Mouse (Mus musculus): ENCODE measurements at regions not wholly inside any gene's neighbourhood (a gene's known extent, or its start where the extent isn't known, plus 50 kb on each side); places are given as distances from the start of the nearest gene placed in this dataset.

- WGBS = 66% methylated on average over 6 of the region's 6 CpGs
- Histone ChIP-seq H3K9me3 (ENCODE audit: control insufficient read depth, low read length) (no peaks in the 10 kb centered on the region), H3K27ac (ENCODE audit: low read depth) (no peak overlapping the region), H3K9ac (ENCODE audit: low read length) (no peak overlapping the region), H3K4me3 (ENCODE audit: low read depth, low read length) (no peak overlapping the region), H3K36me3 (ENCODE audit: control insufficient read depth, insufficient read depth, low read length) (no peaks in the 10 kb centered on the region), H3K27me3 (replicated peaks; ENCODE audit: control insufficient read depth, insufficient read depth, low read length) (no peaks in the 10 kb centered on the region), H3K4me1 (replicated peaks; ENCODE audit: control insufficient read depth, insufficient read depth, low read length) (no peaks in the 10 kb centered on the region), H3K4me2 (ENCODE audit: low read length) (no peak overlapping the region)
- ATAC-seq (replicated peaks; ENCODE audit: low FRiP score, low TSS enrichment, low read depth) (no peak), DNase-seq (ENCODE audit: low spot score) (no peak)
Measured at GRCm38 (mm10) chr12:47020810-47021348, 202.2 kb upstream of the Nova1 start.

- WGBS = 95% methylated on average over 1 of the region's 1 CpGs
- Histone ChIP-seq H3K4me1 (replicated peaks; ENCODE audit: control insufficient read depth, insufficient read depth, low read length) (no peaks in the 10 kb centered on the region), H3K36me3 (ENCODE audit: control insufficient read depth, insufficient read depth, low read length) (no peaks in the 10 kb centered on the region), H3K4me2 (ENCODE audit: low read length) (no peak overlapping the region), H3K9ac (ENCODE audit: low read length) (no peak overlapping the region), H3K27ac (ENCODE audit: low read depth) (no peak overlapping the region), H3K4me3 (ENCODE audit: low read depth, low read length) (no peak overlapping the region), H3K9me3 (ENCODE audit: control insufficient read depth, low read length) (no peaks in the 10 kb centered on the region), H3K27me3 (replicated peaks; ENCODE audit: control insufficient read depth, insufficient read depth, low read length) (no peaks in the 10 kb centered on the region)
- DNase-seq (ENCODE audit: low spot score) (no peak), ATAC-seq (replicated peaks; ENCODE audit: low FRiP score, low TSS enrichment, low read depth) (no peak)
Measured at GRCm38 (mm10) chr12:46992343-46992742, 173.6 kb upstream of the Nova1 start.

- no peak overlapping the region for H3K9ac ChIP-seq (ENCODE audit: low read length)
- H3K9me3 ChIP-seq (ENCODE audit: control insufficient read depth, low read length) = no peaks in the 10 kb centered on the region
- H3K4me2 ChIP-seq (ENCODE audit: low read length) = no peak overlapping the region
- DNase-seq (ENCODE audit: low spot score) (no peak), ATAC-seq (replicated peaks; ENCODE audit: low FRiP score, low TSS enrichment, low read depth) (no peak)
- H3K36me3 ChIP-seq (ENCODE audit: control insufficient read depth, insufficient read depth, low read length) = no peaks in the 10 kb centered on the region
- no peak overlapping the region for H3K4me3 ChIP-seq (ENCODE audit: low read depth, low read length)
- H3K27ac ChIP-seq (ENCODE audit: low read depth) = no peak overlapping the region
- 86% methylated on average over 2 of the region's 2 CpGs for WGBS
- no peaks in the 10 kb centered on the region for H3K27me3 ChIP-seq (replicated peaks; ENCODE audit: control insufficient read depth, insufficient read depth, low read length)
- H3K4me1 ChIP-seq (replicated peaks; ENCODE audit: control insufficient read depth, insufficient read depth, low read length) = no peaks in the 10 kb centered on the region
Measured at GRCm38 (mm10) chr12:46988972-46989371, 170.2 kb upstream of the Nova1 start.

GRCm38 (mm10) chr12:46950223-46950779 lies 131.6 kb upstream of the Nova1 start:
- H3K27ac ChIP-seq (ENCODE audit: low read depth) = no peak overlapping the region
- DNase-seq (ENCODE audit: low spot score) (no peak), ATAC-seq (replicated peaks; ENCODE audit: low FRiP score, low TSS enrichment, low read depth) (no peak)
- 86% methylated on average over 3 of the region's 3 CpGs for WGBS
- H3K4me3 ChIP-seq (ENCODE audit: low read depth, low read length) = no peak overlapping the region
- H3K36me3 ChIP-seq (ENCODE audit: control insufficient read depth, insufficient read depth, low read length) = no peaks in the 10 kb centered on the region
- H3K4me2 ChIP-seq (ENCODE audit: low read length) = no peak overlapping the region
- no peak overlapping the region for H3K9ac ChIP-seq (ENCODE audit: low read length)
- no peaks in the 10 kb centered on the region for H3K9me3 ChIP-seq (ENCODE audit: control insufficient read depth, low read length)
- H3K4me1 ChIP-seq (replicated peaks; ENCODE audit: control insufficient read depth, insufficient read depth, low read length) = no peaks in the 10 kb centered on the region
- H3K27me3 ChIP-seq (replicated peaks; ENCODE audit: control insufficient read depth, insufficient read depth, low read length) = no peaks in the 10 kb centered on the region

- Histone ChIP-seq H3K4me1 (replicated peaks; ENCODE audit: control insufficient read depth, insufficient read depth, low read length) (no peaks in the 10 kb centered on the region), H3K4me2 (ENCODE audit: low read length) (no peak overlapping the region), H3K9me3 (ENCODE audit: control insufficient read depth, low read length) (no peaks in the 10 kb centered on the region), H3K27ac (ENCODE audit: low read depth) (no peak overlapping the region), H3K27me3 (replicated peaks; ENCODE audit: control insufficient read depth, insufficient read depth, low read length) (no peaks in the 10 kb centered on the region), H3K9ac (ENCODE audit: low read length) (no peak overlapping the region), H3K36me3 (ENCODE audit: control insufficient read depth, insufficient read depth, low read length) (no peaks in the 10 kb centered on the region), H3K4me3 (ENCODE audit: low read depth, low read length) (no peak overlapping the region)
- ATAC-seq (replicated peaks; ENCODE audit: low FRiP score, low TSS enrichment, low read depth) (no peak), DNase-seq (ENCODE audit: low spot score) (no peak)
Measured at GRCm38 (mm10) chr12:46945707-46946106, 127.0 kb upstream of the Nova1 start.

GRCm38 (mm10) chr12:46931086-46931485 lies 112.4 kb upstream of the Nova1 start:
- Histone ChIP-seq H3K4me2 (ENCODE audit: low read length) (no peak overlapping the region), H3K27ac (ENCODE audit: low read depth) (no peak overlapping the region), H3K36me3 (ENCODE audit: control insufficient read depth, insufficient read depth, low read length) (no peaks in the 10 kb centered on the region), H3K9ac (ENCODE audit: low read length) (no peak overlapping the region), H3K4me1 (replicated peaks; ENCODE audit: control insufficient read depth, insufficient read depth, low read length) (no peaks in the 10 kb centered on the region), H3K4me3 (ENCODE audit: low read depth, low read length) (no peak overlapping the region), H3K27me3 (replicated peaks; ENCODE audit: control insufficient read depth, insufficient read depth, low read length) (no peaks in the 10 kb centered on the region), H3K9me3 (ENCODE audit: control insufficient read depth, low read length) (no peaks in the 10 kb centered on the region)
- no peak for DNase-seq (ENCODE audit: low spot score)
- ATAC-seq (replicated peaks; ENCODE audit: low FRiP score, low TSS enrichment, low read depth) = no peak

- Histone ChIP-seq H3K9me3 (ENCODE audit: control insufficient read depth, low read length) (no peaks in the 10 kb centered on the region), H3K36me3 (ENCODE audit: control insufficient read depth, insufficient read depth, low read length) (no peaks in the 10 kb centered on the region), H3K27me3 (replicated peaks; ENCODE audit: control insufficient read depth, insufficient read depth, low read length) (no peaks in the 10 kb centered on the region), H3K9ac (ENCODE audit: low read length) (no peak overlapping the region), H3K4me2 (ENCODE audit: low read length) (no peak overlapping the region), H3K4me3 (ENCODE audit: low read depth, low read length) (no peak overlapping the region), H3K4me1 (replicated peaks; ENCODE audit: control insufficient read depth, insufficient read depth, low read length) (no peaks in the 10 kb centered on the region), H3K27ac (ENCODE audit: low read depth) (no peak overlapping the region)
- DNase-seq (ENCODE audit: low spot score) (no peak), ATAC-seq (replicated peaks; ENCODE audit: low FRiP score, low TSS enrichment, low read depth) (no peak)
- 74% methylated on average over 4 of the region's 4 CpGs for WGBS
Measured at GRCm38 (mm10) chr12:46917286-46917685, 98.6 kb upstream of the Nova1 start.

- no peaks in the 10 kb centered on the region for H3K4me1 ChIP-seq (replicated peaks; ENCODE audit: control insufficient read depth, insufficient read depth, low read length)
- no peak overlapping the region for H3K4me3 ChIP-seq (ENCODE audit: low read depth, low read length)
- DNase-seq (ENCODE audit: low spot score) (no peak), ATAC-seq (replicated peaks; ENCODE audit: low FRiP score, low TSS enrichment, low read depth) (no peak)
- no peaks in the 10 kb centered on the region for H3K9me3 ChIP-seq (ENCODE audit: control insufficient read depth, low read length)
- H3K27me3 ChIP-seq (replicated peaks; ENCODE audit: control insufficient read depth, insufficient read depth, low read length) = no peaks in the 10 kb centered on the region
- 90% methylated on average over 3 of the region's 3 CpGs for WGBS
- H3K27ac ChIP-seq (ENCODE audit: low read depth) = no peak overlapping the region
- no peak overlapping the region for H3K9ac ChIP-seq (ENCODE audit: low read length)
- no peaks in the 10 kb centered on the region for H3K36me3 ChIP-seq (ENCODE audit: control insufficient read depth, insufficient read depth, low read length)
- no peak overlapping the region for H3K4me2 ChIP-seq (ENCODE audit: low read length)
Measured at GRCm38 (mm10) chr12:46878164-46878563, 59.4 kb upstream of the Nova1 start.

- Histone ChIP-seq H3K36me3 (ENCODE audit: control insufficient read depth, insufficient read depth, low read length) (no peaks in the 10 kb centered on the region), H3K27me3 (replicated peaks; ENCODE audit: control insufficient read depth, insufficient read depth, low read length) (no peaks in the 10 kb centered on the region), H3K4me2 (ENCODE audit: low read length) (no peak overlapping the region), H3K9me3 (ENCODE audit: control insufficient read depth, low read length) (no peaks in the 10 kb centered on the region), H3K4me3 (ENCODE audit: low read depth, low read length) (no peak overlapping the region), H3K27ac (ENCODE audit: low read depth) (no peak overlapping the region), H3K9ac (ENCODE audit: low read length) (no peak overlapping the region), H3K4me1 (replicated peaks; ENCODE audit: control insufficient read depth, insufficient read depth, low read length) (no peaks in the 10 kb centered on the region)
- 60% methylated on average over 2 of the region's 2 CpGs for WGBS
- no peak for ATAC-seq (replicated peaks; ENCODE audit: low FRiP score, low TSS enrichment, low read depth)
- DNase-seq (ENCODE audit: low spot score) = no peak
Measured at GRCm38 (mm10) chr12:46870130-46870529, 51.4 kb upstream of the Nova1 start.
